Mouse (Mus musculus): ENCODE measurements around the gene Azin2. TPM values are rescaled to one million over a fixed set of nuclear protein-coding genes. Genes with fewer than 3 reads are reported as not detected.

Gene Azin2
- polyA plus RNA-seq, 1 experiment from 2014 or later, result 20.0 TPM

- Histone ChIP-seq H3K4me2 (ENCODE audit: low read depth, low read length) (no peak overlapping the region), H3K27me3 (replicated peaks; ENCODE audit: control insufficient read depth, insufficient read depth, low read length) (no peaks in the 10 kb centered on the region), H3K9me3 (ENCODE audit: control insufficient read depth, low read length) (no peaks in the 10 kb centered on the region), H3K36me3 (ENCODE audit: control insufficient read depth, insufficient read depth, low read length) (peaks cover 3% of the 10 kb centered on the region; the same call in 1 of the 2 replicates), H3K27ac (replicated peaks; ENCODE audit: low read depth, low read length) (no peak overlapping the region), H3K4me1 (ENCODE audit: control insufficient read depth, insufficient read depth, low read length) (peaks cover 16% of the 10 kb centered on the region), H3K9ac (ENCODE audit: low read depth, low read length) (no peak overlapping the region), H3K4me3 (ENCODE audit: low read depth, low read length) (no peak overlapping the region)
- 39% methylated on average over 5 of the region's 5 CpGs for WGBS
- ATAC-seq (ENCODE audit: low read depth) (no peak), DNase-seq (ENCODE audit: low spot score) (no peak)
These were observed 75.7 kb downstream of the Azin2 start for GRCm38 (mm10) chr4:128886571-128886970.

GRCm38 (mm10) chr4:128885540-128885939, 76.7 kb downstream of the Azin2 start:
- WGBS, result 91% methylated on average over 8 of the region's 8 CpGs
- Histone ChIP-seq H3K9me3 (ENCODE audit: control insufficient read depth, low read length) (0 out of 2 replicates have a peak, but pooled peaks cover 6% of the 10 kb centered on the region), H3K4me2 (ENCODE audit: low read depth, low read length) (no peak overlapping the region), H3K4me3 (ENCODE audit: low read depth, low read length) (no peak overlapping the region), H3K27me3 (replicated peaks; ENCODE audit: control insufficient read depth, insufficient read depth, low read length) (no peaks in the 10 kb centered on the region), H3K27ac (replicated peaks; ENCODE audit: low read depth, low read length) (no peak overlapping the region), H3K4me1 (ENCODE audit: control insufficient read depth, insufficient read depth, low read length) (peaks cover 16% of the 10 kb centered on the region), H3K36me3 (ENCODE audit: control insufficient read depth, insufficient read depth, low read length) (peaks cover 3% of the 10 kb centered on the region; the same call in 1 of the 2 replicates), H3K9ac (ENCODE audit: low read depth, low read length) (no peak overlapping the region)
- no peak for ATAC-seq (ENCODE audit: low read depth)
- no peak for DNase-seq (ENCODE audit: low spot score)

- H3K4me1 ChIP-seq (ENCODE audit: control insufficient read depth, insufficient read depth, low read length), result peaks cover 17% of the 10 kb centered on the region
- ATAC-seq (ENCODE audit: low read depth), result no peak
- peak overlapping the region; percentile 99 for H3K4me2 ChIP-seq (ENCODE audit: low read depth, low read length)
- no peaks in the 10 kb centered on the region for H3K36me3 ChIP-seq (ENCODE audit: control insufficient read depth, insufficient read depth, low read length)
- H3K27ac ChIP-seq (replicated peaks; ENCODE audit: low read depth, low read length), result no peak overlapping the region
- peak overlapping the region; percentile 78 for H3K4me3 ChIP-seq (ENCODE audit: low read depth, low read length)
- 0 out of 2 replicates have a peak, but pooled peaks cover 7% of the 10 kb centered on the region for H3K9me3 ChIP-seq (ENCODE audit: control insufficient read depth, low read length)
- H3K27me3 ChIP-seq (replicated peaks; ENCODE audit: control insufficient read depth, insufficient read depth, low read length), result no peaks in the 10 kb centered on the region
- peak overlapping the region; percentile 75 for H3K9ac ChIP-seq (ENCODE audit: low read depth, low read length)
- WGBS, result 40% methylated on average over 5 of the region's 5 CpGs
- no peak for DNase-seq (ENCODE audit: low spot score)
These were observed 77.5 kb downstream of the Azin2 start for GRCm38 (mm10) chr4:128884711-128885095.

- peaks cover 23% of the 10 kb centered on the region for H3K4me1 ChIP-seq (ENCODE audit: control insufficient read depth, insufficient read depth, low read length)
These were observed 78.2 kb downstream of the Azin2 start for GRCm38 (mm10) chr4:128883801-128884710.

GRCm38 (mm10) chr4:128883379-128883781, 78.9 kb downstream of the Azin2 start, which contains the start of gene Trim62:
Trim62 (plus strand) TSS chr4:128883580.
- no peaks in the 10 kb centered on the region for H3K27me3 ChIP-seq (replicated peaks; ENCODE audit: control insufficient read depth, insufficient read depth, low read length)
- H3K9ac ChIP-seq (ENCODE audit: low read depth, low read length), result peak within 1 kb of the TSS; percentile 75
- peaks cover 28% of the 10 kb centered on the region for H3K4me1 ChIP-seq (ENCODE audit: control insufficient read depth, insufficient read depth, low read length)
- WGBS, result 1% methylated on average over 26 of the region's 37 CpGs
- peak within 1 kb of the TSS; percentile 99 for H3K4me2 ChIP-seq (ENCODE audit: low read depth, low read length)
- DNase-seq (ENCODE audit: low spot score) (peak; percentile 91), ATAC-seq (ENCODE audit: low read depth) (peak; percentile 74)
- H3K9me3 ChIP-seq (ENCODE audit: control insufficient read depth, low read length), result 0 out of 2 replicates have a peak, but pooled peaks cover 7% of the 10 kb centered on the region
- H3K27ac ChIP-seq (replicated peaks; ENCODE audit: low read depth, low read length), result peak within 1 kb of the TSS; percentile 61
- H3K36me3 ChIP-seq (ENCODE audit: control insufficient read depth, insufficient read depth, low read length), result no peaks in the 10 kb centered on the region
- peak within 1 kb of the TSS; percentile 78 for H3K4me3 ChIP-seq (ENCODE audit: low read depth, low read length)

More at GRCm38 (mm10) chr4:128883801-128884710, 78.2 kb downstream of the Azin2 start:
- WGBS, result under 1% methylated on average over 41 of the region's 94 CpGs
- DNase-seq (ENCODE audit: low spot score) (peak; percentile 39), ATAC-seq (ENCODE audit: low read depth) (peak; percentile 44)
- Histone ChIP-seq H3K9me3 (ENCODE audit: control insufficient read depth, low read length) (0 out of 2 replicates have a peak, but pooled peaks cover 7% of the 10 kb centered on the region), H3K9ac (ENCODE audit: low read depth, low read length) (peak overlapping the region; percentile 75), H3K36me3 (ENCODE audit: control insufficient read depth, insufficient read depth, low read length) (no peaks in the 10 kb centered on the region), H3K27me3 (replicated peaks; ENCODE audit: control insufficient read depth, insufficient read depth, low read length) (no peaks in the 10 kb centered on the region), H3K27ac (replicated peaks; ENCODE audit: low read depth, low read length) (peak overlapping the region; percentile 61), H3K4me3 (ENCODE audit: low read depth, low read length) (peak overlapping the region; percentile 78), H3K4me2 (ENCODE audit: low read depth, low read length) (peak overlapping the region; percentile 99)

Other genes starting within 250 kb of the Azin2 start
- gene A3galt2, start 207.1 kb downstream of the Azin2 start, polyA plus RNA-seq (2014; fragmentation: Nextera tagmentation; extraction: Ambion mirVana), result 0.13 TPM in 2 replicates
- gene Zfp362, start 156.4 kb downstream of the Azin2 start, polyA plus RNA-seq (2014; fragmentation: Nextera tagmentation; extraction: Ambion mirVana), result 28.6 and 34.0 TPM in 2 replicates
- gene Trim62, start 78.9 kb downstream of the Azin2 start, polyA plus RNA-seq (2014; fragmentation: Nextera tagmentation; extraction: Ambion mirVana), result 8.8 and 9.2 TPM in 2 replicates
- gene Ak2, start 29.5 kb upstream of the Azin2 start, polyA plus RNA-seq (2014; fragmentation: Nextera tagmentation; extraction: Ambion mirVana), result 135 and 142 TPM in 2 replicates
- gene Rnf19b, start 95.8 kb upstream of the Azin2 start, polyA plus RNA-seq (2014; fragmentation: Nextera tagmentation; extraction: Ambion mirVana), result 9.7 and 11.3 TPM in 2 replicates
- 6.9 and 8.4 TPM in 2 replicates for gene Tmem54, start 143.1 kb upstream of the Azin2 start, polyA plus RNA-seq (2014; fragmentation: Nextera tagmentation; extraction: Ambion mirVana)
- 3.6 and 4.9 TPM in 2 replicates for gene Hpca, start 159.6 kb upstream of the Azin2 start, polyA plus RNA-seq (2014; fragmentation: Nextera tagmentation; extraction: Ambion mirVana)
- gene Fndc5, start 174.6 kb upstream of the Azin2 start, polyA plus RNA-seq (2014; fragmentation: Nextera tagmentation; extraction: Ambion mirVana), result 28.4 and 29.1 TPM in 2 replicates
- gene S100pbp, start 227.3 kb upstream of the Azin2 start, polyA plus RNA-seq (2014; fragmentation: Nextera tagmentation; extraction: Ambion mirVana), result 12.6 and 15.5 TPM in 2 replicates
- gene Yars, start 227.3 kb upstream of the Azin2 start, polyA plus RNA-seq (2014; fragmentation: Nextera tagmentation; extraction: Ambion mirVana), result 74.9 and 78.3 TPM in 2 replicates